Mouse (Mus musculus): ENCODE measurements around the gene Pik3ap1.

- no peak for TF ChIP-seq CTCF (IDR thresholded peaks at IDR 0.05; ENCODE audit: low read depth)
- 0 out of 2 replicates have a peak, but pooled peaks have one; percentile 31 for TF ChIP-seq EP300 (IDR thresholded peaks at IDR 0.05; ENCODE audit: low read depth)
Observed at GRCm38 (mm10) chr19:41346099-41346850, 38.6 kb downstream of the Pik3ap1 start.
